Comparison of ENCODE assay signal across 8 mouse cellular contexts in genomic region chr17:32829540-32830417, GRCm38 (mm10). TPM values are rescaled to one million over a fixed set of nuclear protein-coding genes. Genes with fewer than 3 reads are reported as not detected.
A peak's percentile ranks its signal among the peaks of the same experiment; 100 is the strongest.
DNase-seq lines count a peak whose midpoint lies in the region; ATAC-seq lines count a peak whose summit lies in the region.

Zfp799 (minus strand) TSS chr17:32830261.

- no peak within 1 kb of the TSS for H3K27ac ChIP-seq in brown adipose tissue, adult 24 weeks (replicated peaks; ENCODE audit: low read depth, low read length)
- peak within 1 kb of the TSS; percentile 69 for H3K27ac ChIP-seq in heart, embryonic 13.5 days (replicated peaks)
- 0 out of 2 replicates have a peak within 1 kb of the TSS, but pooled peaks have one; percentile 33 for H3K27ac ChIP-seq in liver, embryonic 12.5 days
- no peak within 1 kb of the TSS for H3K27ac ChIP-seq in stomach, embryonic 15.5 days

- peak; percentile 85 for DNase-seq in CD4-positive helper T cell, adult 2 months (ENCODE audit: low read depth, low spot score)
- peak; percentile 43 for DNase-seq in fat pad, adult 2 months (ENCODE audit: extremely low read depth, low read depth, low spot score)
- peak; percentile 83 for DNase-seq in kidney, postnatal 10 days
- DNase-seq in natural killer cell, adult 2 months (ENCODE audit: low spot score in 2 of 2), result peak; percentile 62 to 64

- peak within 1 kb of the TSS; percentile 93 for H3K9ac ChIP-seq in heart, embryonic 13.5 days
- peak within 1 kb of the TSS; percentile 74 for H3K9ac ChIP-seq in liver, embryonic 12.5 days
- H3K9ac ChIP-seq in stomach, embryonic 15.5 days, result peak within 1 kb of the TSS; percentile 69

- H3K36me3 ChIP-seq in heart, embryonic 13.5 days, result peaks cover 23% of the 10 kb centered on the region
- H3K36me3 ChIP-seq in liver, embryonic 12.5 days, result peaks cover 14% of the 10 kb centered on the region
- H3K36me3 ChIP-seq in stomach, embryonic 15.5 days, result peaks cover 12% of the 10 kb centered on the region; the same call in 1 of the 2 replicates

- WGBS in heart, embryonic 13.5 days, result 2% methylated on average over 35 of the region's 35 CpGs
- WGBS in liver, embryonic 12.5 days (ENCODE audit: insufficient replicate concordance), result 2% methylated on average over 35 of the region's 35 CpGs
- WGBS in stomach, embryonic 15.5 days, result under 1% methylated on average over 35 of the region's 35 CpGs

- peaks cover 3% of the 10 kb centered on the region; the same call in 1 of the 2 replicates for H3K4me1 ChIP-seq in brown adipose tissue, adult 24 weeks (ENCODE audit: control insufficient read depth, insufficient read depth, insufficient read length, low read length)
- peaks cover 8% of the 10 kb centered on the region for H3K4me1 ChIP-seq in heart, embryonic 13.5 days
- H3K4me1 ChIP-seq in liver, embryonic 12.5 days, result peaks cover 9% of the 10 kb centered on the region
- no peaks in the 10 kb centered on the region for H3K4me1 ChIP-seq in stomach, embryonic 15.5 days

- ATAC-seq in heart, embryonic 13.5 days (ENCODE audit: extremely low read depth, insufficient number of reproducible peaks, low FRiP score, low TSS enrichment), result peak; percentile 82
- ATAC-seq in liver, embryonic 12.5 days, result peak; percentile 92
- peak; percentile 93 for ATAC-seq in stomach, embryonic 15.5 days (ENCODE audit: insufficient read depth, low FRiP score, low read depth)

- peak within 1 kb of the TSS; percentile 89 for H3K4me3 ChIP-seq in brown adipose tissue, adult 24 weeks (ENCODE audit: insufficient read depth, low read depth, low read length)
- H3K4me3 ChIP-seq in heart, embryonic 13.5 days, result peak within 1 kb of the TSS; percentile 85
- H3K4me3 ChIP-seq in liver, embryonic 12.5 days, result peak within 1 kb of the TSS; percentile 72
- H3K4me3 ChIP-seq in stomach, embryonic 15.5 days (replicated peaks), result peak within 1 kb of the TSS; percentile 69

- H3K27me3 ChIP-seq in heart, embryonic 13.5 days (replicated peaks), result no peaks in the 10 kb centered on the region; the same call in 1 of the 2 replicates
- no peaks in the 10 kb centered on the region for H3K27me3 ChIP-seq in liver, embryonic 12.5 days (replicated peaks)
- H3K27me3 ChIP-seq in stomach, embryonic 15.5 days (replicated peaks), result no peaks in the 10 kb centered on the region

- no peaks in the 10 kb centered on the region for H3K9me3 ChIP-seq in heart, embryonic 13.5 days
- H3K9me3 ChIP-seq in liver, embryonic 12.5 days (replicated peaks), result no peaks in the 10 kb centered on the region
- no peaks in the 10 kb centered on the region for H3K9me3 ChIP-seq in stomach, embryonic 15.5 days

- peak within 1 kb of the TSS; percentile 75 for H3K4me2 ChIP-seq in heart, embryonic 13.5 days
- peak within 1 kb of the TSS; percentile 69 for H3K4me2 ChIP-seq in liver, embryonic 12.5 days
- peak within 1 kb of the TSS; percentile 54 for H3K4me2 ChIP-seq in stomach, embryonic 15.5 days

RNA-seq across cellular contexts. Expression of gene Zfp799, which starts in this region (rescaled TPM):
- 3.2 and 3.4 TPM in 2 replicates for polyA plus RNA-seq in brown adipose tissue, adult 24 weeks (2012; ENCODE audit: insufficient read depth, insufficient read length, missing spikeins)
- polyA plus RNA-seq in heart, embryonic 13.5 days (2015; fragmentation: Nextera tagmentation; extraction: Ambion mirVana), result 7.8 and 8.1 TPM in 2 replicates
- polyA plus RNA-seq in liver, embryonic 12.5 days (2016; fragmentation: Nextera tagmentation; extraction: Ambion mirVana), result 2.5 and 4.0 TPM in 2 replicates
- 10.1 and 12.3 TPM in 2 replicates for polyA plus RNA-seq in stomach, embryonic 15.5 days (2015; fragmentation: Nextera tagmentation; extraction: Ambion mirVana)

Comparison
In these comparisons a context has a peak if more than half of its experiments do, and no peak if none do; other contexts are left out.
1. H3K27ac ChIP-seq: peak in heart, embryonic 13.5 days (single experiment) and liver, embryonic 12.5 days (single experiment); none in brown adipose tissue, adult 24 weeks (single experiment) and stomach, embryonic 15.5 days (single experiment).
2. Peak in every context shown above with its lines, with median percentiles within 50 percentile points of each other: DNase-seq, H3K4me3 ChIP-seq, ATAC-seq, H3K4me2 ChIP-seq and H3K9ac ChIP-seq.